In genomic region chr17:31424798-31425197, GRCm38 (mm10) we compare ENCODE assay signal across 17 mouse cellular contexts. TPM values are rescaled to one million over a fixed set of nuclear protein-coding genes. Genes with fewer than 3 reads are reported as not detected.
DNase-seq lines count a peak whose midpoint lies in the region; ATAC-seq and TF ChIP-seq lines count a peak whose summit lies in the region.
"Had no signal": no experiment of that assay in that cellular context is flagged by ENCODE, and none has a peak within 500 bp of the region (broad histone marks: within the 10 kb centered on the region; RNA-seq: fewer than 3 reads in every experiment).

No protein-coding gene starts in this region.

- TF ChIP-seq POLR2A in lung, adult 2 months (IDR thresholded peaks at IDR 0.05; ENCODE audit: borderline replicate concordance, extremely low read depth, low read depth, low read length): no peak
- no peak; the same call in 1 of the 2 replicates for TF ChIP-seq POLR2A in CH12.LX (IDR thresholded peaks at IDR 0.05; ENCODE audit: low read depth, low read length)

- H3K27me3 ChIP-seq in CH12.LX (replicated peaks): peaks cover 3% of the 10 kb centered on the region
- H3K27me3 ChIP-seq: embryonic facial prominence, embryonic 12.5 days; lung, embryonic 15.5 days; neural tube, embryonic 15.5 days had no signal

- H3K79me2 ChIP-seq in CH12.LX (replicated peaks; ENCODE audit: control insufficient read depth, extremely low read depth, insufficient read depth, poor library complexity, severe bottlenecking): no peaks in the 10 kb centered on the region

- no peak for TF ChIP-seq EP300 in CH12.LX (IDR thresholded peaks at IDR 0.05; ENCODE audit: low read length)

- DNase-seq in lung, adult 18-20 months: peak; percentile 14 to 42
- no peak for DNase-seq in lung, adult 2 months
- DNase-seq in CH12.LX (ENCODE audit: extremely low read depth) (peak; percentile 72), MN1 (ENCODE audit: low spot score) (peak; percentile 33)
- DNase-seq in gastrocnemius, postnatal 10 days: no peak
- no peak for DNase-seq in layer of hippocampus, postnatal 25 days (ENCODE audit: extremely low spot score in 1 of 2, low spot score in 1 of 2)
- DNase-seq: adrenal gland, adult 2 months; cerebellum, adult 11-12 months; cerebellum, postnatal 36 days; heart, postnatal 10 days; thymus, adult 18-20 months had no signal

- H3K36me3 ChIP-seq in CH12.LX (replicated peaks in 1 of 2; ENCODE audit: control insufficient read depth in 1 of 2, insufficient read depth in 1 of 2, low read length in 1 of 2): no peaks in the 10 kb centered on the region

- H3K4me1 ChIP-seq in lung, adult 2 months (ENCODE audit: control insufficient read depth, insufficient read depth, low read length): peaks cover 9% of the 10 kb centered on the region; the same call in 1 of the 2 replicates
- H3K4me1 ChIP-seq in CH12.LX (ENCODE audit: control insufficient read depth in 1 of 2, insufficient read depth in 2 of 2): peaks cover 21 to 39% of the 10 kb centered on the region in 2 experiments

- H3K9me3 ChIP-seq in CH12.LX (replicated peaks; ENCODE audit: low read length): peaks cover 8% of the 10 kb centered on the region
- H3K9me3 ChIP-seq: lung, embryonic 15.5 days; neural tube, embryonic 15.5 days had no signal

- no peak overlapping the region for H3K27ac ChIP-seq in CH12.LX (ENCODE audit: insufficient read depth, low read depth)
- H3K27ac ChIP-seq: embryonic facial prominence, embryonic 12.5 days; hindbrain, postnatal 0 days; neural tube, embryonic 15.5 days had no signal

- 40% methylated on average over 8 of the region's 8 CpGs for WGBS in lung, adult 2 months

- dilution Hi-C loops in CH12.LX (cut with MboI; ENCODE audit: extremely low pct_ligation_motif_present, extremely low pct_unique_long_range_greater_than_20kb, low sequenced_read_pairs): no loop called here

- peak; percentile 20; the same call in 1 of the 2 replicates for ATAC-seq in neutrophil, adult 5-6 weeks (ENCODE audit: extremely low read depth, insufficient number of reproducible peaks, low FRiP score, poor library complexity, severe bottlenecking)

- H3K4me3 ChIP-seq in lung, adult 2 months (replicated peaks; ENCODE audit: extremely low read depth, low read depth, low read length): no peak overlapping the region
- no peak overlapping the region for H3K4me3 ChIP-seq in CH12.LX (replicated peaks in 1 of 3; ENCODE audit: low read depth in 2 of 3, low read length in 2 of 3, poor library complexity in 1 of 3)
- H3K4me3 ChIP-seq: embryonic facial prominence, embryonic 12.5 days; forebrain, embryonic 10.5 days; lung, embryonic 15.5 days; neural tube, embryonic 15.5 days had no signal

- H3K4me2 ChIP-seq in CH12.LX (ENCODE audit: insufficient read depth, low read depth, poor library complexity, severe bottlenecking): no peak overlapping the region
- H3K4me2 ChIP-seq: embryonic facial prominence, embryonic 12.5 days; lung, embryonic 15.5 days; neural tube, embryonic 15.5 days had no signal

- TF ChIP-seq RAD21 in CH12.LX (IDR thresholded peaks at IDR 0.05; ENCODE audit: low read depth, low read length): no peak

- H3K9ac ChIP-seq in CH12.LX (ENCODE audit: insufficient read depth, low read depth): no peak overlapping the region
- H3K9ac ChIP-seq: embryonic facial prominence, embryonic 12.5 days; lung, embryonic 15.5 days; neural tube, embryonic 15.5 days had no signal

- in situ Hi-C loops in CH12.LX (cut with MboI; ENCODE audit: low pct_ligation_motif_present, low pct_unique_long_range_greater_than_20kb, low sequenced_read_pairs): no loop called here

- TF ChIP-seq CTCF in lung, adult 2 months (IDR thresholded peaks at IDR 0.05; ENCODE audit: insufficient read depth, low read length): no peak
- TF ChIP-seq CTCF in CH12.LX (conservative IDR thresholded peaks at IDR 0.05 in 1 of 2, IDR thresholded peaks at IDR 0.05 in 1 of 2; ENCODE audit: low read depth in 2 of 2, low read length in 2 of 2): no peak

TF ChIP-seq in CH12.LX, 34 proteins besides CTCF, POLR2A, EP300 and RAD21:
- TF ChIP-seq MYC (IDR thresholded peaks at IDR 0.05; ENCODE audit: low read depth, low read length): no peak
- no peak for TF ChIP-seq IRF4 (IDR thresholded peaks at IDR 0.05; ENCODE audit: low read depth, low read length)

RNA-seq across cellular contexts. Expression of gene Pde9a, which starts 38.8 kb away (rescaled TPM):
- 83.6 and 99.1 TPM in 2 replicates for polyA plus RNA-seq in lung, adult 2 months (2012; rRNA removed)
- total RNA-seq in CH12.LX (2012; rRNA removed): not detected in 2 replicates
- not detected in 2 replicates for total RNA-seq in CH12.LX (2014; rRNA removed)
- not detected in 2 replicates for polyA plus RNA-seq in CH12.LX (2012; ENCODE audit: insufficient read length, low read depth)
- total RNA-seq in neutrophil, adult 5-6 weeks (2017): 1.2 TPM in 1 of 2 replicates, not detected in the other
- 1 to 10 TPM; 4.7 to 5.8 TPM for total RNA-seq in gastrocnemius, postnatal 10 days (2021)
- total RNA-seq in layer of hippocampus, postnatal 25 days (2021): 10 to 100 TPM; 24.9 to 30.7 TPM

Comparison
In these comparisons a context has a peak if more than half of its experiments do, and no peak if none do; other contexts are left out.
1. DNase-seq: peak in lung, adult 18-20 months (2 of 2), CH12.LX (single experiment) and MN1 (single experiment); none in lung, adult 2 months (single experiment), gastrocnemius, postnatal 10 days (single experiment) and layer of hippocampus, postnatal 25 days (0 of 2).